Mouse (Mus musculus): ENCODE measurements around the gene Fes. TPM values are rescaled to one million over a fixed set of nuclear protein-coding genes. Genes with fewer than 3 reads are reported as not detected.

Gene Fes
- total and polyA plus RNA-seq, 3 experiments = 2.7 to 6.6 TPM; not detected in 1

GRCm38 (mm10) chr7:80407712-80408111 is 20.0 kb upstream of the Fes start:
- Histone ChIP-seq H3K4me3 (ENCODE audit: control insufficient read depth in 1 of 2, insufficient read depth in 1 of 2, low read depth in 2 of 2, low read length in 2 of 2) (no peak overlapping the region), H3K4me1 (ENCODE audit: control insufficient read depth in 1 of 2, insufficient read depth in 2 of 2, low read length in 2 of 2) (peaks cover 3 to 25% of the 10 kb centered on the region in 2 experiments), H3K9ac (ENCODE audit: control insufficient read depth, low read depth, low read length, poor library complexity, severe bottlenecking) (no peak overlapping the region), H3K9me3 (replicated peaks; ENCODE audit: insufficient read depth, low read length) (no peaks in the 10 kb centered on the region), H3K27me3 (ENCODE audit: control insufficient read depth in 1 of 2, insufficient read depth in 2 of 2, low read length in 2 of 2) (no peaks in the 10 kb centered on the region), H3K27ac (ENCODE audit: control insufficient read depth, low read depth, low read length) (no peak overlapping the region), H3K79me2 (ENCODE audit: control insufficient read depth, insufficient read depth, low read length, poor library complexity) (peaks cover 4% of the 10 kb centered on the region; the same call in 1 of the 2 replicates), H3K36me3 (ENCODE audit: control insufficient read depth in 1 of 2, insufficient read depth in 2 of 2, low read length in 2 of 2) (peaks cover 0 to 19% of the 10 kb centered on the region in 2 experiments; a peak in 2 of 4 replicates)
- no peak for TF ChIP-seq EP300 (IDR thresholded peaks at IDR 0.05; ENCODE audit: low read depth in 1 of 2, low read length in 2 of 2)
- TF ChIP-seq ZC3H11A (IDR thresholded peaks at IDR 0.05; ENCODE audit: low read depth, low read length) = no peak
- TF ChIP-seq USF1 (IDR thresholded peaks at IDR 0.05; ENCODE audit: low read depth, low read length) = no peak
- TF ChIP-seq POLR2AphosphoS2 (IDR thresholded peaks at IDR 0.05; ENCODE audit: low read length) = no peak
- TF ChIP-seq MAZ (IDR thresholded peaks at IDR 0.05; ENCODE audit: low read depth, low read length) = no peak
- no peak for TF ChIP-seq POLR2AphosphoS5 (IDR thresholded peaks at IDR 0.05; ENCODE audit: borderline replicate concordance, low read depth, low read length)
- no peak for TF ChIP-seq RAD21 (IDR thresholded peaks at IDR 0.05; ENCODE audit: low read depth, low read length)
- no peak for TF ChIP-seq NRF1 (IDR thresholded peaks at IDR 0.05; ENCODE audit: insufficient read depth, low read depth, low read length, poor library complexity, severe bottlenecking)
- TF ChIP-seq E2F4 (IDR thresholded peaks at IDR 0.05; ENCODE audit: borderline replicate concordance, low read depth, low read length) = no peak
- no peak for TF ChIP-seq ZMIZ1 (IDR thresholded peaks at IDR 0.05; ENCODE audit: low read depth, low read length)
- TF ChIP-seq TAL1 (IDR thresholded peaks at IDR 0.05; ENCODE audit: low read length) = no peak
- TF ChIP-seq MYC (IDR thresholded peaks at IDR 0.05; ENCODE audit: low read depth, low read length) = no peak
- TF ChIP-seq ETS1 (IDR thresholded peaks at IDR 0.05; ENCODE audit: low read depth, low read length) = no peak
- no peak for TF ChIP-seq UBTF (IDR thresholded peaks at IDR 0.05; ENCODE audit: borderline replicate concordance, insufficient read depth, low read depth, low read length)
- no peak for TF ChIP-seq MAFK (IDR thresholded peaks at IDR 0.05; ENCODE audit: borderline replicate concordance, low read depth, low read length)
- no peak for TF ChIP-seq TCF12 (IDR thresholded peaks at IDR 0.05; ENCODE audit: low read depth, low read length)
- no peak for TF ChIP-seq MXI1 (IDR thresholded peaks at IDR 0.05; ENCODE audit: low read depth, low read length)
- no peak for TF ChIP-seq RCOR1 (IDR thresholded peaks at IDR 0.05; ENCODE audit: low read depth, low read length)
- TF ChIP-seq BHLHE40 (IDR thresholded peaks at IDR 0.05; ENCODE audit: borderline replicate concordance, low read depth, low read length) = no peak
- no peak for DNase-seq (ENCODE audit: low read depth, low spot score)

DNA sequence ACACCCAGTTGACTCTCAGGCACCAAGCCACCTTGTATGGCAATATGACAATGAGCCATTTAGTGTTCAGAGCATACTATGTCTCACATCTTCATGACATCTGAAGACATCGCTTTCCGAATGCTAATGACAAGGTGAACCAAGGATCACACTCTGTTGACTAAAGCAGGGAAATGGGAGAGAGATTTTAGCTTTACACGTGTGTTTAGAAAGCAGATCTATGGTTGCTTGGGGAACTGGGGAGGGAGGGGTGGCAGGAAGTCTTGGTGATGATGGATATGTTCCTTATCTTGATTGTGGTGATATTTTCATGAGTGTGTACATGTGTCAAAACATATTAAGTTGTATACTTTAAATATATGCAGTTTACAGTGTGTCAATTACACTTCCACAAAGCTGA is 18.4 kb upstream of the Fes start:
- Histone ChIP-seq H3K36me3 (ENCODE audit: control insufficient read depth in 1 of 2, insufficient read depth in 2 of 2, low read length in 2 of 2) (peaks cover 0 to 23% of the 10 kb centered on the region in 2 experiments; a peak in 2 of 4 replicates), H3K9ac (ENCODE audit: control insufficient read depth, low read depth, low read length, poor library complexity, severe bottlenecking) (no peak overlapping the region), H3K79me2 (ENCODE audit: control insufficient read depth, insufficient read depth, low read length, poor library complexity) (peaks cover 17% of the 10 kb centered on the region), H3K27me3 (ENCODE audit: control insufficient read depth in 1 of 2, insufficient read depth in 2 of 2, low read length in 2 of 2) (no peaks in the 10 kb centered on the region), H3K4me1 (ENCODE audit: control insufficient read depth in 1 of 2, insufficient read depth in 2 of 2, low read length in 2 of 2) (peaks cover 6 to 28% of the 10 kb centered on the region in 2 experiments), H3K9me3 (replicated peaks; ENCODE audit: insufficient read depth, low read length) (no peaks in the 10 kb centered on the region), H3K4me3 (ENCODE audit: control insufficient read depth in 1 of 2, insufficient read depth in 1 of 2, low read depth in 2 of 2, low read length in 2 of 2) (no peak overlapping the region), H3K27ac (ENCODE audit: control insufficient read depth, low read depth, low read length) (no peak overlapping the region)
- TF ChIP-seq GATA1 (IDR thresholded peaks at IDR 0.05; ENCODE audit: low read depth, low read length) = 0 out of 2 replicates have a peak, but pooled peaks have one; percentile 30
- TF ChIP-seq UBTF (IDR thresholded peaks at IDR 0.05; ENCODE audit: borderline replicate concordance, insufficient read depth, low read depth, low read length) = no peak
- no peak for DNase-seq (ENCODE audit: low read depth, low spot score)

Data from MEL (cell line).